In the genomic region with DNA sequence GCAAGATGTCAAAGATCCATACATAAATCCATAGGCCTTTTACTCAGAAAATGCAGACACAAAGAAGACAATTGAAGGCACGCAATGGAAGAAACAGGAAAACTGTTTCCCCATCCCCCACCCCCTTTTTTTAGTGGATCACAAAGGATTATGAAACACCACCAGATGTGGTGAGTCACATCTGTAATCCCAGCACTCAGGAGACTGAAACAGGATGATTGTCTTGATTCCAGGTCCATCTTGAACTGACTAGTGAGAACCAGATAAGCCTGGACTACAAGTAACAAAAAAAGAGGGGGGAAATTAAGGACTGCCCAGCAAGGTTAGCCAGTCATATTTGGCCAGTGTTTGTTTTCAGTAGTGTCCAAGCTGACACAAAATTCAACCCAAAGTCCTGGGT, we compare ENCODE assay signal across 23 mouse cellular contexts. TPM values are rescaled to one million over a fixed set of nuclear protein-coding genes. Genes with fewer than 3 reads are reported as not detected.
DNase-seq lines count a peak whose midpoint lies in the region; TF ChIP-seq lines count a peak whose summit lies in the region.
"Had no signal": no experiment of that assay in that cellular context is flagged by ENCODE, and none has a peak within 500 bp of the region (broad histone marks: within the 10 kb centered on the region; RNA-seq: fewer than 3 reads in every experiment).

No protein-coding gene starts in this region.

- H3K4me3 ChIP-seq in gastrocnemius, adult 2 months: no peak overlapping the region
- H3K4me3 ChIP-seq: embryonic facial prominence, embryonic 13.5 days; embryonic facial prominence, embryonic 15.5 days; erythroblast, embryonic 14.5 days; forebrain, embryonic 10.5 days; forebrain, embryonic 12.5 days had no signal

- no peak for TF ChIP-seq CTCF in gastrocnemius, adult 2 months (IDR thresholded peaks at IDR 0.05)

- intact Hi-C loops in gastrocnemius, adult 2 months (cut with DNase I): no loop called here
- intact Hi-C loops in gastrocnemius, postnatal 14 days (cut with DNase I; ENCODE audit: low total_unique reads): no loop called here

- no peak for DNase-seq in gastrocnemius, adult 2 months
- DNase-seq in gastrocnemius, postnatal 14 days: no peak
- DNase-seq in 3T3-L1 (ENCODE audit: low read depth, low spot score): peak; percentile 68
- peak; percentile 44 for DNase-seq in NIH3T3 (ENCODE audit: low read depth)
- no peak for DNase-seq in frontal cortex, postnatal 25 days (ENCODE audit: low spot score in 2 of 2)
- DNase-seq: adrenal gland, adult 2 months; adrenal gland, postnatal 10 days; adrenal gland, postnatal 25 days; B cell, adult 2 months; cerebellum, adult 11 months; cerebellum, adult 18-20 months; cerebellum, adult 8-10 months; cerebellum, adult 9-11 months; cerebellum, postnatal 14 days; cerebellum, postnatal 36 days; embryo, embryonic 11 days had no signal

- peak overlapping the region; percentile 81 for H3K27ac ChIP-seq in gastrocnemius, adult 2 months
- H3K27ac ChIP-seq: embryonic facial prominence, embryonic 13.5 days; embryonic facial prominence, embryonic 15.5 days; forebrain, embryonic 10.5 days; forebrain, embryonic 12.5 days had no signal

RNA-seq across cellular contexts. Expression of gene Exph5, which starts 25.1 kb away (rescaled TPM):
- total RNA-seq in gastrocnemius, adult 2 months (2021): 1 to 10 TPM in 1 of 2 experiments, under 1 TPM in 1; 0.67 to 1.6 TPM
- 1 to 10 TPM in 1 of 2 experiments, under 1 TPM in 1; 0.80 to 1.3 TPM for total RNA-seq in gastrocnemius, postnatal 14 days (2021)
- total RNA-seq: CH12.LX; common myeloid progenitor, adult 5-6 weeks had no signal

RNA-seq across cellular contexts. Expression of gene Ddx10, which starts 28.5 kb away (rescaled TPM):
- 10 to 100 TPM in 1 of 2 experiments, 1 to 10 TPM in 1; 9.9 to 10.7 TPM for total RNA-seq in gastrocnemius, adult 2 months (2021)
- 1 to 10 TPM; 8.2 to 9.7 TPM for total RNA-seq in gastrocnemius, postnatal 14 days (2021)

Comparison
In these comparisons a context has a peak if more than half of its experiments do, and no peak if none do; other contexts are left out.
1. DNase-seq: peak in 3T3-L1 (single experiment) and NIH3T3 (single experiment); none in gastrocnemius, adult 2 months (single experiment), gastrocnemius, postnatal 14 days (single experiment) and frontal cortex, postnatal 25 days (0 of 2).